Comparison of ENCODE assay signal across 13 mouse cellular contexts in the genomic region with DNA sequence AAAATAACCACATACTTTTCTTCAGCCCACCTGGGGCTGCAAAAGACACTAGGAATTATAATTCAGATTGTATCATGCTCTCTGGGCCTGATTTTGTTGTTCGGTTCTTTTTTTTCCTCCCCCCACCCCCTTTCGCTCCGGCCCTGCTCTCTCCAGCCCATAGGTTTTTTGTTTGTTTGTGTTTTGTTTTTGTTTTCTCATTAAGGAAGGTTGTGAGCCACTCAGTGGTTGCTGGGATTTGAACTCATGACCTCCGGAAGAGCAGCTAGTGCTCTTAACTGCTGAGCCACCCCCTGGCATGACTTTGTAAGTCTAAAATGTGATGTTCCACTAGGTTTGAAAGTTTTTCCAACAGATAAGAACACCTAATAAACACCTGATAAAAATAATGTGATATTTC. TPM values are rescaled to one million over a fixed set of nuclear protein-coding genes. Genes with fewer than 3 reads are reported as not detected.
DNase-seq lines count a peak whose midpoint lies in the region; ATAC-seq and TF ChIP-seq lines count a peak whose summit lies in the region.
"Had no signal": no experiment of that assay in that cellular context is flagged by ENCODE, and none has a peak within 500 bp of the region (broad histone marks: within the 10 kb centered on the region; RNA-seq: fewer than 3 reads in every experiment).

No protein-coding gene starts in this region.

- 82% methylated on average over 4 of the region's 4 CpGs for WGBS in forebrain, embryonic 13.5 days
- WGBS in forebrain, embryonic 15.5 days: 81% methylated on average over 4 of the region's 4 CpGs
- 79% methylated on average over 4 of the region's 4 CpGs for WGBS in intestine, postnatal 0 days
- WGBS in intestine, embryonic 15.5 days: 79% methylated on average over 4 of the region's 4 CpGs
- WGBS in stomach, embryonic 14.5 days: 80% methylated on average over 4 of the region's 4 CpGs
- WGBS in stomach, postnatal 0 days: 78% methylated on average over 4 of the region's 4 CpGs

- no peak overlapping the region for H3K9ac ChIP-seq in forebrain, embryonic 13.5 days
- H3K9ac ChIP-seq in forebrain, embryonic 15.5 days (replicated peaks): no peak overlapping the region
- H3K9ac ChIP-seq in intestine, postnatal 0 days (ENCODE audit: low read depth, low read length): no peak overlapping the region
- no peak overlapping the region for H3K9ac ChIP-seq in intestine, embryonic 15.5 days
- no peak overlapping the region for H3K9ac ChIP-seq in stomach, embryonic 14.5 days (replicated peaks; ENCODE audit: low read depth, low read length)
- no peak overlapping the region for H3K9ac ChIP-seq in stomach, postnatal 0 days (ENCODE audit: low read length)

- H3K27me3 ChIP-seq in forebrain, embryonic 13.5 days: no peaks in the 10 kb centered on the region
- no peaks in the 10 kb centered on the region for H3K27me3 ChIP-seq in forebrain, embryonic 15.5 days
- H3K27me3 ChIP-seq in intestine, postnatal 0 days (replicated peaks; ENCODE audit: control insufficient read depth, insufficient read depth, low read length): no peaks in the 10 kb centered on the region
- H3K27me3 ChIP-seq in intestine, embryonic 15.5 days (replicated peaks): no peaks in the 10 kb centered on the region
- no peaks in the 10 kb centered on the region for H3K27me3 ChIP-seq in stomach, embryonic 14.5 days (ENCODE audit: control insufficient read depth, insufficient read depth, low read length)
- H3K27me3 ChIP-seq in stomach, postnatal 0 days (ENCODE audit: control insufficient read depth, insufficient read depth, low read length): no peaks in the 10 kb centered on the region
- H3K27me3 ChIP-seq: embryonic facial prominence, embryonic 15.5 days had no signal

- no peak overlapping the region for H3K27ac ChIP-seq in forebrain, embryonic 13.5 days
- no peak overlapping the region for H3K27ac ChIP-seq in forebrain, embryonic 15.5 days (replicated peaks)
- H3K27ac ChIP-seq in intestine, postnatal 0 days (ENCODE audit: low read depth, low read length): no peak overlapping the region
- no peak overlapping the region for H3K27ac ChIP-seq in intestine, embryonic 15.5 days
- peak overlapping the region; percentile 16; the same call in 1 of the 2 replicates for H3K27ac ChIP-seq in stomach, embryonic 14.5 days (ENCODE audit: low read length)
- H3K27ac ChIP-seq in stomach, postnatal 0 days (replicated peaks): no peak overlapping the region

- H3K9me3 ChIP-seq in forebrain, embryonic 13.5 days (replicated peaks): no peaks in the 10 kb centered on the region
- no peaks in the 10 kb centered on the region for H3K9me3 ChIP-seq in forebrain, embryonic 15.5 days
- H3K9me3 ChIP-seq in intestine, postnatal 0 days (ENCODE audit: control insufficient read depth): no peaks in the 10 kb centered on the region
- H3K9me3 ChIP-seq in intestine, embryonic 15.5 days: no peaks in the 10 kb centered on the region
- no peaks in the 10 kb centered on the region for H3K9me3 ChIP-seq in stomach, embryonic 14.5 days (ENCODE audit: control insufficient read depth, low read depth, low read length)
- H3K9me3 ChIP-seq in stomach, postnatal 0 days (ENCODE audit: control insufficient read depth, low read length): no peaks in the 10 kb centered on the region
- H3K9me3 ChIP-seq: embryonic facial prominence, embryonic 15.5 days had no signal

- H3K4me3 ChIP-seq in forebrain, embryonic 13.5 days: peak overlapping the region; percentile 77; the same call in 1 of the 2 replicates
- H3K4me3 ChIP-seq in forebrain, embryonic 15.5 days: no peak overlapping the region
- 0 out of 2 replicates have a peak overlapping the region, but pooled peaks have one; percentile 80 for H3K4me3 ChIP-seq in intestine, postnatal 0 days (ENCODE audit: low read depth, low read length)
- no peak overlapping the region for H3K4me3 ChIP-seq in intestine, embryonic 15.5 days (replicated peaks)
- no peak overlapping the region for H3K4me3 ChIP-seq in stomach, embryonic 14.5 days (ENCODE audit: low read depth, low read length)
- no peak overlapping the region for H3K4me3 ChIP-seq in stomach, postnatal 0 days (ENCODE audit: low read depth, low read length)

- intact Hi-C loops in left cerebral cortex, postnatal 10 days (cut with DNase I): no loop called here

- TF ChIP-seq CTCF in intestine, postnatal 0 days (IDR thresholded peaks at IDR 0.05; ENCODE audit: low read depth): no peak
- TF ChIP-seq CTCF in stomach, postnatal 0 days (IDR thresholded peaks at IDR 0.05; ENCODE audit: low read depth): no peak

- TF ChIP-seq EP300 in stomach, postnatal 0 days (optimal IDR thresholded peaks at IDR 0.05): no peak

- 0 out of 2 replicates have a peak, but pooled peaks cover 3% of the 10 kb centered on the region for H3K36me3 ChIP-seq in forebrain, embryonic 13.5 days (ENCODE audit: poor library complexity, severe bottlenecking)
- no peaks in the 10 kb centered on the region for H3K36me3 ChIP-seq in forebrain, embryonic 15.5 days
- no peaks in the 10 kb centered on the region; the same call in 1 of the 2 replicates for H3K36me3 ChIP-seq in intestine, postnatal 0 days (ENCODE audit: control insufficient read depth, insufficient read depth)
- no peaks in the 10 kb centered on the region for H3K36me3 ChIP-seq in intestine, embryonic 15.5 days
- H3K36me3 ChIP-seq in stomach, embryonic 14.5 days (ENCODE audit: control insufficient read depth, insufficient read depth, low read length): no peaks in the 10 kb centered on the region
- no peaks in the 10 kb centered on the region for H3K36me3 ChIP-seq in stomach, postnatal 0 days (ENCODE audit: control insufficient read depth, insufficient read depth, low read length)
- H3K36me3 ChIP-seq: embryonic facial prominence, embryonic 15.5 days had no signal

- H3K4me2 ChIP-seq in forebrain, embryonic 13.5 days: no peak overlapping the region
- H3K4me2 ChIP-seq in forebrain, embryonic 15.5 days (replicated peaks): no peak overlapping the region
- H3K4me2 ChIP-seq in intestine, postnatal 0 days (replicated peaks; ENCODE audit: low read depth): no peak overlapping the region
- no peak overlapping the region for H3K4me2 ChIP-seq in intestine, embryonic 15.5 days (replicated peaks)
- H3K4me2 ChIP-seq in stomach, embryonic 14.5 days (replicated peaks; ENCODE audit: low read depth, low read length): no peak overlapping the region
- no peak overlapping the region for H3K4me2 ChIP-seq in stomach, postnatal 0 days (replicated peaks; ENCODE audit: low read depth)

- peaks cover 30% of the 10 kb centered on the region for H3K4me1 ChIP-seq in forebrain, embryonic 13.5 days
- peaks cover 33% of the 10 kb centered on the region for H3K4me1 ChIP-seq in forebrain, embryonic 15.5 days
- 0 out of 2 replicates have a peak, but pooled peaks cover 6% of the 10 kb centered on the region for H3K4me1 ChIP-seq in intestine, postnatal 0 days (replicated peaks; ENCODE audit: control insufficient read depth, insufficient read depth, low read length)
- H3K4me1 ChIP-seq in intestine, embryonic 15.5 days (replicated peaks): peaks cover 25% of the 10 kb centered on the region
- H3K4me1 ChIP-seq in stomach, embryonic 14.5 days (ENCODE audit: control insufficient read depth, insufficient read depth, low read length): peaks cover 23% of the 10 kb centered on the region
- peaks cover 8% of the 10 kb centered on the region for H3K4me1 ChIP-seq in stomach, postnatal 0 days (replicated peaks; ENCODE audit: control insufficient read depth, insufficient read depth)

- no peak for ATAC-seq in forebrain, embryonic 13.5 days
- no peak for ATAC-seq in forebrain, embryonic 15.5 days (replicated peaks)
- no peak for ATAC-seq in intestine, postnatal 0 days
- no peak for ATAC-seq in intestine, embryonic 15.5 days
- no peak for ATAC-seq in stomach, embryonic 14.5 days (ENCODE audit: insufficient number of reproducible peaks, insufficient read depth, low FRiP score, low read depth)
- ATAC-seq in stomach, postnatal 0 days (ENCODE audit: low FRiP score, low TSS enrichment): no peak
- ATAC-seq: inflammation-experienced regulatory T-cells, adult 6 months had no signal

- DNase-seq in stomach, postnatal 0 days (ENCODE audit: low spot score): no peak
- DNase-seq in left cerebral cortex, adult 9 months (ENCODE audit: low spot score in 2 of 2): no peak
- DNase-seq in left cerebral cortex, postnatal 10 days (ENCODE audit: extremely low spot score in 1 of 2, low spot score in 2 of 2): no peak
- DNase-seq: heart, postnatal 14 days had no signal

RNA-seq across cellular contexts. Expression of gene Ppp1r12c, which starts 1.6 kb away (rescaled TPM):
- polyA plus RNA-seq in forebrain, embryonic 13.5 days (2015; fragmentation: Nextera tagmentation; extraction: Ambion mirVana): 33.8 and 36.8 TPM in 2 replicates
- polyA plus RNA-seq in forebrain, embryonic 15.5 days (2015; fragmentation: Nextera tagmentation; extraction: Ambion mirVana): 48.4 and 50.3 TPM in 2 replicates
- 33.6 and 33.9 TPM in 2 replicates for polyA plus RNA-seq in intestine, postnatal 0 days (2015; fragmentation: Nextera tagmentation; extraction: Ambion mirVana)
- polyA plus RNA-seq in intestine, embryonic 15.5 days (2015; fragmentation: Nextera tagmentation; extraction: Ambion mirVana): 42.4 and 45.8 TPM in 2 replicates
- polyA plus RNA-seq in stomach, embryonic 14.5 days (2014; fragmentation: Nextera tagmentation; extraction: Ambion mirVana): 47.2 and 61.0 TPM in 2 replicates
- polyA plus RNA-seq in stomach, postnatal 0 days (2015; fragmentation: Nextera tagmentation; extraction: Ambion mirVana): 39.5 and 44.4 TPM in 2 replicates
- 100 to 1,000 TPM; 114 to 123 TPM for total RNA-seq in left cerebral cortex, postnatal 10 days (2021)

RNA-seq across cellular contexts. Expression of gene Tnnt1, which starts 13.1 kb away (rescaled TPM):
- 3.9 and 5.7 TPM in 2 replicates for polyA plus RNA-seq in forebrain, embryonic 13.5 days (2015; fragmentation: Nextera tagmentation; extraction: Ambion mirVana)
- 2.5 and 2.6 TPM in 2 replicates for polyA plus RNA-seq in forebrain, embryonic 15.5 days (2015; fragmentation: Nextera tagmentation; extraction: Ambion mirVana)
- polyA plus RNA-seq in intestine, postnatal 0 days (2015; fragmentation: Nextera tagmentation; extraction: Ambion mirVana): 20.1 and 24.3 TPM in 2 replicates
- polyA plus RNA-seq in intestine, embryonic 15.5 days (2015; fragmentation: Nextera tagmentation; extraction: Ambion mirVana): 21.3 and 27.1 TPM in 2 replicates
- 31.9 and 33.5 TPM in 2 replicates for polyA plus RNA-seq in stomach, embryonic 14.5 days (2014; fragmentation: Nextera tagmentation; extraction: Ambion mirVana)
- 15.5 and 16.5 TPM in 2 replicates for polyA plus RNA-seq in stomach, postnatal 0 days (2015; fragmentation: Nextera tagmentation; extraction: Ambion mirVana)
- total RNA-seq in left cerebral cortex, postnatal 10 days (2021): 1 to 10 TPM; 2.0 to 3.1 TPM
- total RNA-seq: monocyte, adult 5-6 weeks; neutrophil, adult 5-6 weeks had no signal

RNA-seq across cellular contexts. Expression of gene Tnni3, which starts 20.9 kb away (rescaled TPM):
- polyA plus RNA-seq in forebrain, embryonic 13.5 days (2015; fragmentation: Nextera tagmentation; extraction: Ambion mirVana): 0.89 and 4.9 TPM in 2 replicates
- polyA plus RNA-seq in forebrain, embryonic 15.5 days (2015; fragmentation: Nextera tagmentation; extraction: Ambion mirVana): 1.8 and 1.9 TPM in 2 replicates
- 1.1 TPM in 2 replicates for polyA plus RNA-seq in intestine, postnatal 0 days (2015; fragmentation: Nextera tagmentation; extraction: Ambion mirVana)
- polyA plus RNA-seq in intestine, embryonic 15.5 days (2015; fragmentation: Nextera tagmentation; extraction: Ambion mirVana): 2.2 and 3.0 TPM in 2 replicates
- polyA plus RNA-seq in stomach, embryonic 14.5 days (2014; fragmentation: Nextera tagmentation; extraction: Ambion mirVana): 2.9 and 3.3 TPM in 2 replicates
- polyA plus RNA-seq in stomach, postnatal 0 days (2015; fragmentation: Nextera tagmentation; extraction: Ambion mirVana): 24.4 and 30.4 TPM in 2 replicates
- not detected for total RNA-seq in left cerebral cortex, postnatal 10 days (2021)

RNA-seq across cellular contexts. Expression of gene Dnaaf3, which starts 29.2 kb away (rescaled TPM):
- 1.4 and 2.0 TPM in 2 replicates for polyA plus RNA-seq in forebrain, embryonic 13.5 days (2015; fragmentation: Nextera tagmentation; extraction: Ambion mirVana)
- 1.6 and 1.7 TPM in 2 replicates for polyA plus RNA-seq in forebrain, embryonic 15.5 days (2015; fragmentation: Nextera tagmentation; extraction: Ambion mirVana)
- 0.33 and 0.54 TPM in 2 replicates for polyA plus RNA-seq in intestine, postnatal 0 days (2015; fragmentation: Nextera tagmentation; extraction: Ambion mirVana)
- polyA plus RNA-seq in intestine, embryonic 15.5 days (2015; fragmentation: Nextera tagmentation; extraction: Ambion mirVana): 1.1 TPM in 2 replicates
- polyA plus RNA-seq in stomach, embryonic 14.5 days (2014; fragmentation: Nextera tagmentation; extraction: Ambion mirVana): 0.62 and 0.67 TPM in 2 replicates
- 0.89 and 0.98 TPM in 2 replicates for polyA plus RNA-seq in stomach, postnatal 0 days (2015; fragmentation: Nextera tagmentation; extraction: Ambion mirVana)
- total RNA-seq in left cerebral cortex, postnatal 10 days (2021): under 1 TPM; 0.51 to 0.69 TPM

RNA-seq across cellular contexts. Expression of gene Eps8l1, which starts 42.6 kb away (rescaled TPM):
- 4.0 and 5.7 TPM in 2 replicates for polyA plus RNA-seq in forebrain, embryonic 13.5 days (2015; fragmentation: Nextera tagmentation; extraction: Ambion mirVana)
- 7.0 TPM in 2 replicates for polyA plus RNA-seq in forebrain, embryonic 15.5 days (2015; fragmentation: Nextera tagmentation; extraction: Ambion mirVana)
- polyA plus RNA-seq in intestine, postnatal 0 days (2015; fragmentation: Nextera tagmentation; extraction: Ambion mirVana): 1.1 and 1.7 TPM in 2 replicates
- polyA plus RNA-seq in intestine, embryonic 15.5 days (2015; fragmentation: Nextera tagmentation; extraction: Ambion mirVana): 3.4 and 3.9 TPM in 2 replicates
- polyA plus RNA-seq in stomach, embryonic 14.5 days (2014; fragmentation: Nextera tagmentation; extraction: Ambion mirVana): 5.0 and 7.9 TPM in 2 replicates
- 25.2 and 33.3 TPM in 2 replicates for polyA plus RNA-seq in stomach, postnatal 0 days (2015; fragmentation: Nextera tagmentation; extraction: Ambion mirVana)
- total RNA-seq in left cerebral cortex, postnatal 10 days (2021): 1 to 10 TPM; 3.0 to 4.5 TPM

Comparison
In these comparisons a context has a peak if more than half of its experiments do, and no peak if none do; other contexts are left out.
1. H3K4me3 ChIP-seq: peak in forebrain, embryonic 13.5 days (single experiment) and intestine, postnatal 0 days (single experiment); none in forebrain, embryonic 15.5 days (single experiment), intestine, embryonic 15.5 days (single experiment), stomach, embryonic 14.5 days (single experiment) and stomach, postnatal 0 days (single experiment).